Mouse (Mus musculus) heart, adult 2 months (tissue): Measurements from ENCODE around the gene Nudt6.

ENCODE experiments used
- CTCF ChIP-seq: fragments of 200-600 bp; IDR thresholded peaks from 2 replicates; pipeline ENCODE4 v1.8.1; 2022; ENCODE audit warnings: antibody characterized with exemption, mild to moderate bottlenecking, moderate library complexity
- POLR2A ChIP-seq: fragments of 200-500 bp; IDR thresholded peaks from 2 replicates; pipeline ENCODE4 v1.6.1; 2011; ENCODE audit warnings: mild to moderate bottlenecking, low read depth, low read length, control low read depth; ENCODE audit not compliant: insufficient read depth

DNA sequence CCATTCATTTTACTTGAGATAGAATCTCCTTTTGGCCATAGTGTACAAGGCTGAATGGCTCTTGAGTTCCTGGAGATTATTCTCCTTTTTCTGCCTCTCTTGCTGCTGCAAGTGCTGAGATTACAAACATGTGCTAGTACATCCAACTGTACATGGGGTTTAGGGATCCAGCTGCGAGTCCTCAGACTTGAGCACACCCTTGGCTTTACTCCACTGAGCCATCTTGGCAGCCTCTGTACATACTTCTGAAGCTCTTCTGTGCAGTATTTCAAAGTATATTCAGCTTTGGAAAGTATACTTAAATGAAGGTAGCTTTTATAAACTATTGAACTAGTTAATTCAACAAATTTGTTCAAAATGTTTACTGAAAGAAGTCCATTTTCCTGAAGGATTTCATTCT lies 19.8 kb upstream of the Nudt6 start:
- TF ChIP-seq POLR2A (no peak), CTCF (no peak)
